Mouse (Mus musculus) ES-Bruce4 (cell line): ENCODE data around the gene Glb1.

Source experiments
- CTCF ChIP-seq: IDR thresholded peaks from one replicate; pipeline ENCODE4 v1.8.1; 2011; ENCODE audit warnings: low read depth, low read length
- EP300 ChIP-seq: IDR thresholded peaks from 2 replicates; pipeline ENCODE4 v1.6.1; 2011; ENCODE audit warnings: low read depth, low read length; ENCODE audit not compliant: insufficient read depth
- POLR2A ChIP-seq: IDR thresholded peaks from one replicate; pipeline ENCODE4 v1.8.1; 2011; ENCODE audit warnings: low read length; ENCODE audit not compliant: insufficient read depth

- no peak for TF ChIP-seq POLR2A
- no peak for TF ChIP-seq CTCF
- no peak for TF ChIP-seq EP300
Measured at GRCm38 (mm10) chr9:114420443-114420842, 19.6 kb downstream of the Glb1 start.
